Mouse (Mus musculus): Measurements from ENCODE around the gene Pecr. TPM values are rescaled to one million over a fixed set of nuclear protein-coding genes. Genes with fewer than 3 reads are reported as not detected.
"Not testable (repeated sequence)": the region's sequence is repeated elsewhere in the genome, so short reads cannot be mapped to it uniquely, and the experiment has no call there.

Gene Pecr
- polyA plus RNA-seq, 2 experiments: 20.5 to 31.2 TPM

DNA sequence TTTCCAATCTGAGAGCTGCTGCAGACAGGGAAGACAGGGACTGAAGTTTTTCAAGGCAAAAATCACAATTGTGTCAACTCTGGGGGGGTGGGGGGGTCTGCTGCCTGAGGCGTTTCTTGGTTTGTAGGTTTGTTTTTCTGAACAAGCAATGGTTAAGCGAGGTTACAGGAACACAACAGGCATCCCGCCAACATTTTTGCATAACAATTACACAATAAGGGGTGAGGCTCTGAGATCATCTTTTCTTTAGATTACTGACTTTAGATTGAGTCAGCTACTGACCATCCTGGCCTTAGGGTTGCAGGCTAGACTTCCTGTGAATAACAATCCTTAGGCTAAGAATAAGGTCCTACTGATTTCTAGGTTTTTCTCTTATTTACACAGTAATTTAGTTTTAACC lies 55.1 kb downstream of the Pecr start:
- no peaks in the 10 kb centered on the region for H3K4me1 ChIP-seq (ENCODE audit: control insufficient read depth, insufficient read depth, low read length)
- 42% methylated on average over 3 of the region's 3 CpGs for WGBS
- no peaks in the 10 kb centered on the region for H3K36me3 ChIP-seq (ENCODE audit: control insufficient read depth, insufficient read depth, low read length)
- no peak for ATAC-seq (ENCODE audit: low FRiP score, low read depth)
- H3K9me3 ChIP-seq (ENCODE audit: control insufficient read depth, low read length): no peaks in the 10 kb centered on the region
- DNase-seq (ENCODE audit: low spot score): no peak
- peaks cover 7% of the 10 kb centered on the region; the same call in 1 of the 2 replicates for H3K27me3 ChIP-seq (ENCODE audit: control insufficient read depth, insufficient read depth, low read length)
- TF ChIP-seq POLR2A (IDR thresholded peaks at IDR 0.05; ENCODE audit: borderline replicate concordance, extremely low read depth, insufficient read depth, insufficient read length): no peak
- no peak overlapping the region for H3K4me3 ChIP-seq (replicated peaks; ENCODE audit: low read length)
- no peak overlapping the region for H3K9ac ChIP-seq (ENCODE audit: low read depth, low read length, severe bottlenecking)
- no peak overlapping the region for H3K27ac ChIP-seq (replicated peaks; ENCODE audit: low read depth, low read length)
- no peak overlapping the region for H3K4me2 ChIP-seq (replicated peaks; ENCODE audit: low read depth, low read length, severe bottlenecking)

DNA sequence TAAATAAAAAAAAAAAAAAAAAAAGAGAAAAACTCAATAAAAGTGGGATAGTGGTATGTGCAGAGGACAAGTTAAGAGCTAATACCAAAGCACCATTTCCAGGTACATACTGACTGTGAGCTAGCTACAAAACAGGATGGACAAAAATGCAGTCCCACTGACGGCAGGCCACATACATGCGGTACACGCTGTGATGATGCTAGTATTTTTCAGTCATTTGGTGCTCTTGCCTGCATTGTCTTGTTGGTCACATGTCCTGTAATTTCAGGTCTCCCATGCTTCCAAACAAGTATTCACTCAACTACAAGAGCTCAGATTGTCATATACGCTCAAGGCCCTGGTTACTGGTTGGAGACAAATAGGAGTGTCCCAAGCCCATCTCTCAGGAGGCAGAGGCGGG lies 56.6 kb downstream of the Pecr start:
- DNase-seq (ENCODE audit: low spot score) (no peak), ATAC-seq (ENCODE audit: low FRiP score, low read depth) (no peak)
- no peaks in the 10 kb centered on the region for H3K36me3 ChIP-seq (ENCODE audit: control insufficient read depth, insufficient read depth, low read length)
- H3K4me3 ChIP-seq (replicated peaks; ENCODE audit: low read length): no peak overlapping the region
- 80% methylated on average over 5 of the region's 5 CpGs for WGBS
- peaks cover 16% of the 10 kb centered on the region; the same call in 1 of the 2 replicates for H3K27me3 ChIP-seq (ENCODE audit: control insufficient read depth, insufficient read depth, low read length)
- no peaks in the 10 kb centered on the region for H3K4me1 ChIP-seq (ENCODE audit: control insufficient read depth, insufficient read depth, low read length)
- no peaks in the 10 kb centered on the region for H3K9me3 ChIP-seq (ENCODE audit: control insufficient read depth, low read length)
- no peak overlapping the region for H3K27ac ChIP-seq (replicated peaks; ENCODE audit: low read depth, low read length)
- no peak overlapping the region for H3K9ac ChIP-seq (ENCODE audit: low read depth, low read length, severe bottlenecking)
- TF ChIP-seq POLR2A (IDR thresholded peaks at IDR 0.05; ENCODE audit: borderline replicate concordance, extremely low read depth, insufficient read depth, insufficient read length): no peak
- H3K4me2 ChIP-seq (replicated peaks; ENCODE audit: low read depth, low read length, severe bottlenecking): no peak overlapping the region

- Histone ChIP-seq H3K9me3 (ENCODE audit: control insufficient read depth, low read length) (no peaks in the 10 kb centered on the region), H3K4me1 (ENCODE audit: control insufficient read depth, insufficient read depth, low read length) (no peaks in the 10 kb centered on the region), H3K4me3 (replicated peaks; ENCODE audit: low read length) (no peak overlapping the region), H3K9ac (ENCODE audit: low read depth, low read length, severe bottlenecking) (no peak overlapping the region), H3K27ac (replicated peaks; ENCODE audit: low read depth, low read length) (no peak overlapping the region), H3K27me3 (ENCODE audit: control insufficient read depth, insufficient read depth, low read length) (peaks cover 16% of the 10 kb centered on the region; the same call in 1 of the 2 replicates), H3K4me2 (replicated peaks; ENCODE audit: low read depth, low read length, severe bottlenecking) (no peak overlapping the region), H3K36me3 (ENCODE audit: control insufficient read depth, insufficient read depth, low read length) (no peaks in the 10 kb centered on the region)
- ATAC-seq (ENCODE audit: low FRiP score, low read depth): peak; percentile 35; the same call in 1 of the 2 replicates
- 25% methylated on average over 4 of the region's 4 CpGs for whole genome bisulfite sequencing
- TF ChIP-seq POLR2A (IDR thresholded peaks at IDR 0.05; ENCODE audit: borderline replicate concordance, extremely low read depth, insufficient read depth, insufficient read length): no peak
- DNase-seq (ENCODE audit: low spot score): no peak
Measured at GRCm38 (mm10) chr1:72226887-72227481, 57.1 kb downstream of the Pecr start.

DNA sequence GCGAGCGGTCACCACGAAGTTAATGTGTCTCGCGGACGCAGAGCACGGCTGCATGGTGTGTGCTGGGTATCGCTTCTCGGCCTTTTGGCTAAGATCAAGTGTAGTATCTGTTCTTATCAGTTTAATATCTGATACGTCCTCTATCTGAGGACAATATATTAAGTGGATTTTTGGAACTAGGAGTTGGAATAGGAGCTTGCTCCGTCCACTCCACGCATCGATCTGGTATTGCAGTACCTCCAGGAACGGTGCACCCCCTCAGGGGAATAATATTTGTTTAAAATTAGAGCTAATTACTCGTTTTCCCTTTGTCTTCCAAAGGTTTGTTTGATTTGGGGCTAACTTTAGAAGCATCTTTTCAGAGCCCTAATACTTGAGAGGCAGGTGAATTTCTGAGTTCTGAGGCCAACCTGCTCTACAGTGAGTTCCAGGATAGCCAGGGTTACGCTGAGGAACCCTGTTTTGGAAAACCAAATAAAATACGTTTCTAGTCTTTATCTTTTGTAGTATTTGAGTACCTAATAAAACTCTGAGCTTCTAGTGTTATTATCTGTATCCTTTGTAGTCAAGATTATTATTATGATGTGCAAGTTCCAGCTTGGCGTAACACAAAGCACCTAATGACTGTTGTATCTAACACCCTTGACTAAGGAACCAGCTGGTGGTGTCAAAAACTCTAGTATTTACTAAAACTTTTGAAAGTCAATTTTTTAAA lies 57.8 kb downstream of the Pecr start:
- Histone ChIP-seq H3K4me1 (ENCODE audit: control insufficient read depth, insufficient read depth, low read length) (no peaks in the 10 kb centered on the region), H3K27me3 (ENCODE audit: control insufficient read depth, insufficient read depth, low read length) (peaks cover 16% of the 10 kb centered on the region; the same call in 1 of the 2 replicates), H3K9ac (ENCODE audit: low read depth, low read length, severe bottlenecking) (peak overlapping the region; percentile 53), H3K9me3 (ENCODE audit: control insufficient read depth, low read length) (no peaks in the 10 kb centered on the region), H3K4me3 (replicated peaks; ENCODE audit: low read length) (peak overlapping the region; percentile 44), H3K4me2 (replicated peaks; ENCODE audit: low read depth, low read length, severe bottlenecking) (peak overlapping the region; percentile 67), H3K27ac (replicated peaks; ENCODE audit: low read depth, low read length) (no peak overlapping the region), H3K36me3 (ENCODE audit: control insufficient read depth, insufficient read depth, low read length) (no peaks in the 10 kb centered on the region)
- no peak for TF ChIP-seq POLR2A (IDR thresholded peaks at IDR 0.05; ENCODE audit: borderline replicate concordance, extremely low read depth, insufficient read depth, insufficient read length)
- peak; percentile 87 for ATAC-seq (ENCODE audit: low FRiP score, low read depth)
- WGBS: under 1% methylated on average over 9 of the region's 18 CpGs
- peak; percentile 94 for DNase-seq (ENCODE audit: low spot score)

- H3K4me1 ChIP-seq (ENCODE audit: control insufficient read depth, insufficient read depth, low read length); H3K9me3 ChIP-seq (ENCODE audit: control insufficient read depth, low read length); H3K36me3 ChIP-seq (ENCODE audit: control insufficient read depth, insufficient read depth, low read length): not testable (repeated sequence)
- Histone ChIP-seq H3K4me3 (replicated peaks; ENCODE audit: low read length) (peak overlapping the region; percentile 44), H3K27ac (replicated peaks; ENCODE audit: low read depth, low read length) (0 out of 2 replicates have a peak overlapping the region, but pooled peaks have one; percentile 48), H3K4me2 (replicated peaks; ENCODE audit: low read depth, low read length, severe bottlenecking) (peak overlapping the region; percentile 67), H3K27me3 (ENCODE audit: control insufficient read depth, insufficient read depth, low read length) (peaks cover 16% of the 10 kb centered on the region; the same call in 1 of the 2 replicates), H3K9ac (ENCODE audit: low read depth, low read length, severe bottlenecking) (peak overlapping the region; percentile 53)
- DNase-seq (ENCODE audit: low spot score) (peak; percentile 85), ATAC-seq (ENCODE audit: low FRiP score, low read depth) (peak; percentile 86)
- 0 out of 2 replicates have a peak, but pooled peaks have one; percentile 5 for TF ChIP-seq POLR2A (IDR thresholded peaks at IDR 0.05; ENCODE audit: borderline replicate concordance, extremely low read depth, insufficient read depth, insufficient read length)
- under 1% methylated on average over 24 of the region's 31 CpGs for WGBS
Measured at GRCm38 (mm10) chr1:72225720-72226171, 58.4 kb downstream of the Pecr start.

Data from limb, embryonic 14.5 days (tissue).